Mouse (Mus musculus) heart, postnatal 36 days (tissue): Measurements from ENCODE around the gene Gpr180. TPM values are rescaled to one million over a fixed set of nuclear protein-coding genes. Genes with fewer than 3 reads are reported as not detected.

Experiments
- DNase-seq, 2 experiments: peaks; one replicate each; pipeline ENCODE4 v3.0.0; 2021 to 2022
- intact Hi-C: fragments of 180-260 bp; cut with DNase I; formaldehyde crosslinking; loops from one replicate; pipeline ENCODE4 v1.15.1; 2025
- total RNA-seq, 2 experiments: library from RNA; stranded (reverse); gene quantifications; 2 replicates each; pipeline ENCODE4 v1.2.3; 2021

The Gpr180 gene
- total RNA-seq, 2 experiments from 2014 or later: 20.8 to 21.3 TPM

GRCm38 (mm10) chr14:118194219-118194914 is 57.4 kb downstream of the Gpr180 start:
- no peak for DNase-seq
- intact Hi-C loops: no loop called here

DNA sequence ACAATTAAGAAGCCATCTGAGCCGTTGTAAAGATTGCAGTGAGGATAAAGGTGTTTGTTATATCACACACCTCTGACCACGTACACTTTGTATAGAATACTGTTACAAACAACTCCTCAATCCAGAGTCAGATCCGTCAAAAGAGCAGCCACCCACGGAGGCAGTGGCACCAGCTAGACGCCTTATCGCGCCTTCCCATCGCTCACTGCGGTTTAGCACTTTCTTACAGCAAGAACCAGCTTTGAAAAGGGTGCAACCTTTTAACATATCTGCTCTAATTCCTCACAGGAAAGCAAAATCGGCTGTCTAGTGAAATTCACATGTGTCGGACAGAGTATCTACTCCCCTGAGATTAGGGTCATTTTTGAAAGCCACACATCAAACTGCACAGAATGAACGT is 60.1 kb downstream of the Gpr180 start:
- no peak for DNase-seq
- intact Hi-C loops: no loop called here

GRCm38 (mm10) chr14:118200731-118201130 is 63.8 kb downstream of the Gpr180 start:
- intact Hi-C loops: no loop called here
- no peak for DNase-seq

GRCm38 (mm10) chr14:118202006-118202405 is 65.0 kb downstream of the Gpr180 start:
- no peak for DNase-seq
- intact Hi-C loops: no loop called here

DNA sequence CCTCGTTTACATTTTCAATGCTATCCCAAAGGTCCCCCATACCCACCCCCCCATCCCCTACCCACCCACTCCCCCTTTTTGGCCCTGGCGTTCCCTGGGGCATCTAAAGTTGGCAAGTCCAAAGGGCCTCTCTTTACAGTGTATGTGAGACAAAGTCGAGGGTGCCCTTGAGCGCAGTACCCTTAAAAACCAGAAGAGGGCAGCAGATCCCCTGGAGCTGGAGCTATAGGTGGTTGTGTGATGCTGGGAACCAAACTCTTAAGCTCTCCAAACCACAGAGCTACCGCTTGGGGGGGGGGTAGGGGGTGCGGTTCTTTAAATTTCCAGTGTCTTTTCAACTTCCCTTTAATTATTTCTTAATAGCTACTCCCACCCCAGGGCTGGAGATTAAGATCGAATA is 66.1 kb downstream of the Gpr180 start:
- no peak for DNase-seq
- intact Hi-C loops: no loop called here

GRCm38 (mm10) chr14:118207347-118207746 is 70.4 kb downstream of the Gpr180 start:
- DNase-seq: no peak
- intact Hi-C loops: no loop called here

GRCm38 (mm10) chr14:118209642-118210041 is 72.7 kb downstream of the Gpr180 start:
- DNase-seq: no peak
- intact Hi-C loops: loop anchor here (1.0 kb wide), 1 partner anchor 382 kb away; no protein-coding TSS in a partner anchor

GRCm38 (mm10) chr14:118212188-118212804 is 75.3 kb downstream of the Gpr180 start:
- DNase-seq: no peak
- intact Hi-C loops: no loop called here

Other genes with a start within 250 kb of the Gpr180 start
- gene Dct, start 84.9 kb upstream of the Gpr180 start, total RNA-seq: 1 to 10 TPM; 2.7 to 2.9 TPM
- gene Tgds, start 4.4 kb upstream of the Gpr180 start, total RNA-seq: 1 to 10 TPM; 9.2 to 9.6 TPM
- not detected for gene Sox21, start 99.9 kb downstream of the Gpr180 start, total RNA-seq
- gene Gm9376, start 129.8 kb downstream of the Gpr180 start, total RNA-seq: not detected